Mouse (Mus musculus): ENCODE measurements around the gene Gm37240. TPM values are rescaled to one million over a fixed set of nuclear protein-coding genes. Genes with fewer than 3 reads are reported as not detected.

Gene Gm37240
- polyA plus RNA-seq, 1 experiment = 0.77 TPM

DNA sequence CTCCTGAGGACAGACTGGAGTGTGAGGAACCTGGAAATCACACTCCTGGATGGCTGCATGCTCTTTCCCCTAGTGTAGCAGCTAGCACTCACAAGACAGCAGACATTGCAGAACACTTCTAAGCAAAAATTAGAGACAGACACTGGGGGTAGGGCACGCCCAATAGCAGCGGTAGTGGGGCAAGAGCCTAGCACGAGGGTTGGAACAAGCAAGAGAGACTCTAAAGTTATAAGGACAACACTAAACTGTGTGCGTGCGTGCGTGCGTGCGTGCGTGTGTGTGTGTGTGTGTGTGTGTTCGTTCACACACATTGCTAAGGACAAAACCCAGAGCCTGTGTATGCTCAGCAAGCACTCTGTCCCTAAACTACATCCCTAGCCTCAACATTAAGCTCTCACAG lies 1386.8 kb downstream of the Gm37240 start:
- Histone ChIP-seq H3K27ac (ENCODE audit: insufficient read depth, low read length) (peak overlapping the region; percentile 34; the same call in 1 of the 2 replicates), H3K4me1 (ENCODE audit: control insufficient read depth, insufficient read depth, low read length) (no peaks in the 10 kb centered on the region), H3K27me3 (ENCODE audit: control insufficient read depth, insufficient read depth, low read length) (no peaks in the 10 kb centered on the region), H3K4me3 (replicated peaks; ENCODE audit: insufficient read depth, low read depth, low read length) (no peak overlapping the region)
- DNase-seq = no peak
- TF ChIP-seq POLR2A (IDR thresholded peaks at IDR 0.05; ENCODE audit: borderline replicate concordance, insufficient read depth, low read length) (no peak), CTCF (IDR thresholded peaks at IDR 0.05; ENCODE audit: borderline replicate concordance, insufficient read depth, low read depth, low read length) (no peak)
- WGBS = 83% methylated on average over 10 of the region's 10 CpGs

DNA sequence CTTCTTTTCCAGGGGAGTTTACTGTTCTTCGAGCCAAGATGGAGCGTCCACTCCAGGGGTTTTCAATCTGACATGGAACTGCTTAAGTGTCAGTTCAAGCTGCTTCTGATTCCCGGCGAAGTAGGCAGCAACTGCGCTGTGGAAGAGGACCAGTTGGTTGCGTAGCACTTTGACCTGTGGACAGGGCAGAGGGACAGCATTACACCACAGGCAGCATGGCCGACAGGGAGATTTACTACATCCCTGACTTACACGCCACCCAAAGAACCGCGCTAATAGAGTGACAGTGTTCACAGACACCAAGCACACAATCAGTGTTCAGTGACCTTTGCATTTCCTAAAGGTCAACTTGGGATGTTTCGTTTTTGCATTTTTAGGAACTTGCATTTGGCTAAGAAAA lies 1389.6 kb downstream of the Gm37240 start:
- Histone ChIP-seq H3K4me3 (replicated peaks; ENCODE audit: insufficient read depth, low read depth, low read length) (no peak overlapping the region), H3K27me3 (ENCODE audit: control insufficient read depth, insufficient read depth, low read length) (no peaks in the 10 kb centered on the region), H3K27ac (ENCODE audit: insufficient read depth, low read length) (no peak overlapping the region), H3K4me1 (ENCODE audit: control insufficient read depth, insufficient read depth, low read length) (no peaks in the 10 kb centered on the region)
- DNase-seq = no peak
- TF ChIP-seq POLR2A (IDR thresholded peaks at IDR 0.05; ENCODE audit: borderline replicate concordance, insufficient read depth, low read length) (no peak), CTCF (IDR thresholded peaks at IDR 0.05; ENCODE audit: borderline replicate concordance, insufficient read depth, low read depth, low read length) (no peak)
- 84% methylated on average over 11 of the region's 11 CpGs for WGBS

DNA sequence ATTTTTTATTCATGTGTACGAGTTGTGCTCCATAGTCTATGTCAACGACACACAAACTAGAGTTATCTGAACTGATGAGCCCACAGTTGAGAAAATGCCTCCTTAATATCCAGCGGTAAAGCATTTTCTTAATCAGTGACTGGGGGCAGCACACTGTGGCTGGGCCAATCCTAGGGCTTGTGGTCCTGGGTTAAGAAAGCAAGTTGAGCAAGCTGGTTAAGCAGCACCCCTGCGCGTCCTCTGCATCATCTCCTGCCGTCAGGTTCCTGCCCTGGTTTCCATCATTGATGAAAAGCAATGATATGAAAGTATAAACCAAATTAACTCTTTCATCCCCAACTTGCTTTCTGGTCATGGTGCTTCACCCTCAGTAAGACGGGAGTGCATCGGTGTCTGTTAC lies 1394.7 kb downstream of the Gm37240 start:
- TF ChIP-seq POLR2A (IDR thresholded peaks at IDR 0.05; ENCODE audit: borderline replicate concordance, insufficient read depth, low read length) = no peak
- TF ChIP-seq CTCF (IDR thresholded peaks at IDR 0.05; ENCODE audit: borderline replicate concordance, insufficient read depth, low read depth, low read length) = no peak
- no peaks in the 10 kb centered on the region for H3K27me3 ChIP-seq (ENCODE audit: control insufficient read depth, insufficient read depth, low read length)
- no peak overlapping the region for H3K27ac ChIP-seq (ENCODE audit: insufficient read depth, low read length)
- H3K4me1 ChIP-seq (ENCODE audit: control insufficient read depth, insufficient read depth, low read length) = no peaks in the 10 kb centered on the region
- no peak overlapping the region for H3K4me3 ChIP-seq (replicated peaks; ENCODE audit: insufficient read depth, low read depth, low read length)
- 96% methylated on average over 8 of the region's 8 CpGs for WGBS
- DNase-seq = no peak

DNA sequence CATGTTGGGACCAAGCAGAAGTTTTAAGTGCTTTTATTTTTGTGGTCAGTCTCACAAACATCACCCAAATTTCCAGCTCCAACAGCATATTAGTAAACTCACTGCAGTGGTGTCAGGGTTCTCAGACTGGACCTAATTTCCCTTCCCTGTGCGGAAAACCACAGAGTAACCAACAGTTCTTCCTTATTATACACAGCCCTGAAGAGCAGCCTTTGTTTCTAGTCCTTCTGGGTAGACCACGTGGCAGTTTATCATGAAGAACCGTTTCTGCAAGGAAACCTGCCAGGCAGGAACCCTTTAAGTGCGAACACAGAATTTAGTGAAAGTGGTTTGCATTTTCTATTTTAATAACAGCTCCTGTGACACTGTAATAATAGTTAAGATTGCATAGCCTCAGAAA lies 1395.2 kb downstream of the Gm37240 start:
- no peak for TF ChIP-seq CTCF (IDR thresholded peaks at IDR 0.05; ENCODE audit: borderline replicate concordance, insufficient read depth, low read depth, low read length)
- no peak for TF ChIP-seq POLR2A (IDR thresholded peaks at IDR 0.05; ENCODE audit: borderline replicate concordance, insufficient read depth, low read length)
- Histone ChIP-seq H3K27me3 (ENCODE audit: control insufficient read depth, insufficient read depth, low read length) (no peaks in the 10 kb centered on the region), H3K4me3 (replicated peaks; ENCODE audit: insufficient read depth, low read depth, low read length) (no peak overlapping the region), H3K27ac (ENCODE audit: insufficient read depth, low read length) (no peak overlapping the region), H3K4me1 (ENCODE audit: control insufficient read depth, insufficient read depth, low read length) (no peaks in the 10 kb centered on the region)
- DNase-seq = no peak
- WGBS = 83% methylated on average over 4 of the region's 4 CpGs

DNA sequence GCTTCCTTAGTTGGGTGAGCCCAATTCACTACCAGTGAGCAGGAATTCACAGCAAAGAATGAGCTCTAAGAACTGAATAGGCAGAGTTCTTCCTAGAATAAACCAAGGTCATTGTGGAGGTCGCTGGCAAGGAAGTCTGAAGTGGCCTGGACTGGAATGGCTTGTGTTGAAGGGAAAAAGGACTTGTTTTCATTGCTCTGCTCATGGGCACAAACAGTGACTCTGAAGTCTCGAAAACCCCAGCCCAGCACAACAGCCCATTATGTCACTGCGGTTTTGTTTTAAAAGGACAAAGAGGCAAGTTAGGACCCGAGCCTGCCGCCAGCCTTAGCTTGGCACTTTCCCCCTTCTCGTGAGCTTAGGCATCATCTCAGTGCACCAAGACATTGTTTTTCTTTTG lies 1398.6 kb downstream of the Gm37240 start:
- no peaks in the 10 kb centered on the region for H3K4me1 ChIP-seq (ENCODE audit: control insufficient read depth, insufficient read depth, low read length)
- WGBS = 60% methylated on average over 6 of the region's 6 CpGs
- no peaks in the 10 kb centered on the region for H3K27me3 ChIP-seq (ENCODE audit: control insufficient read depth, insufficient read depth, low read length)
- H3K27ac ChIP-seq (ENCODE audit: insufficient read depth, low read length) = peak overlapping the region; percentile 63; the same call in 1 of the 2 replicates
- DNase-seq = peak in 1 of 2 experiments; percentile 28
- TF ChIP-seq CTCF (IDR thresholded peaks at IDR 0.05; ENCODE audit: borderline replicate concordance, insufficient read depth, low read depth, low read length) (no peak), POLR2A (IDR thresholded peaks at IDR 0.05; ENCODE audit: borderline replicate concordance, insufficient read depth, low read length) (no peak)
- H3K4me3 ChIP-seq (replicated peaks; ENCODE audit: insufficient read depth, low read depth, low read length) = no peak overlapping the region

DNA sequence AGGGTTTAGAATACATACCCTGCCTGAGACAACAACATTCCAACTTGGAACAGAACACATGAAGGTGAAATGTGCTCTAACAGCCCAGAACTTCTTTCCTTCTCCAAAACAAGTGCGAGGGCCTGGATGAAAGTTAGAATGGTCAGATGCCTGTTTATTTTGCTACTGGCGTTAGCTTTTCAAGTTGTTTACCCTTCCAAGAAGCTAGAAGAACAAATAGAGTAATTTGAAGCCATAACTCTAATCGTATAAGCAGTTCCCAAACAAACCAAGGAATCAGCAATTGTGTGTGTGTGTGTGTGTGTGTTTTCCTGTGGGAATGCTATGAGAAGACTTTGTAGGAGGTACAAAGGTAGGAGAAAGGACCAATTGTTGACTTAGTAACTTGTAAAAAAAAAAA lies 1402.4 kb downstream of the Gm37240 start:
- 90% methylated on average over 3 of the region's 3 CpGs for WGBS
- Histone ChIP-seq H3K27me3 (ENCODE audit: control insufficient read depth, insufficient read depth, low read length) (no peaks in the 10 kb centered on the region), H3K4me1 (ENCODE audit: control insufficient read depth, insufficient read depth, low read length) (0 out of 2 replicates have a peak, but pooled peaks cover 3% of the 10 kb centered on the region), H3K4me3 (replicated peaks; ENCODE audit: insufficient read depth, low read depth, low read length) (no peak overlapping the region), H3K27ac (ENCODE audit: insufficient read depth, low read length) (no peak overlapping the region)
- DNase-seq = no peak
- TF ChIP-seq POLR2A (IDR thresholded peaks at IDR 0.05; ENCODE audit: borderline replicate concordance, insufficient read depth, low read length) = no peak
- TF ChIP-seq CTCF (IDR thresholded peaks at IDR 0.05; ENCODE audit: borderline replicate concordance, insufficient read depth, low read depth, low read length) = no peak

DNA sequence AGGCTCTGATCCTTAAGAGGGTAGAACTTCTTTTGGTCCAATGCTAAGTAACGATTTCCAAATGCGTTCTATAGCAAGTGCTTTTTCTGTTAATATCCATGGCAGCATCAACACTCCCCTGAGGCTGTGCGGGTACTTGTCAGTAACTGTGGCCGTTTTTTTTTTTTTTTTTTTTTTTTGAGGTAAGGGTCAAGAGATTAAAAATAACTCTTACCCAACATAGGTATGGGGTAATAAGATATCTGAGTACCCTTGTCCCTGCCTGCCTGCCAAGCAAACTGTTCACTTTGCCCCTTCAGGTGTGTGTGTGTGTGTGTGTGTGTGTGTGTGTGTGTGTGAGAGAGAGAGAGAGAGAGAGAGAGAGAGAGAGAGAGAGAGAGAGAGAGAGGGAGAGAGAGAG lies 1403.0 kb downstream of the Gm37240 start:
- no peak overlapping the region for H3K27ac ChIP-seq (ENCODE audit: insufficient read depth, low read length)
- no peak overlapping the region for H3K4me3 ChIP-seq (replicated peaks; ENCODE audit: insufficient read depth, low read depth, low read length)
- H3K4me1 ChIP-seq (ENCODE audit: control insufficient read depth, insufficient read depth, low read length) = 0 out of 2 replicates have a peak, but pooled peaks cover 3% of the 10 kb centered on the region
- DNase-seq = no peak
- WGBS = 72% methylated on average over 4 of the region's 4 CpGs
- TF ChIP-seq POLR2A (IDR thresholded peaks at IDR 0.05; ENCODE audit: borderline replicate concordance, insufficient read depth, low read length) (no peak), CTCF (IDR thresholded peaks at IDR 0.05; ENCODE audit: borderline replicate concordance, insufficient read depth, low read depth, low read length) (no peak)
- no peaks in the 10 kb centered on the region for H3K27me3 ChIP-seq (ENCODE audit: control insufficient read depth, insufficient read depth, low read length)

DNA sequence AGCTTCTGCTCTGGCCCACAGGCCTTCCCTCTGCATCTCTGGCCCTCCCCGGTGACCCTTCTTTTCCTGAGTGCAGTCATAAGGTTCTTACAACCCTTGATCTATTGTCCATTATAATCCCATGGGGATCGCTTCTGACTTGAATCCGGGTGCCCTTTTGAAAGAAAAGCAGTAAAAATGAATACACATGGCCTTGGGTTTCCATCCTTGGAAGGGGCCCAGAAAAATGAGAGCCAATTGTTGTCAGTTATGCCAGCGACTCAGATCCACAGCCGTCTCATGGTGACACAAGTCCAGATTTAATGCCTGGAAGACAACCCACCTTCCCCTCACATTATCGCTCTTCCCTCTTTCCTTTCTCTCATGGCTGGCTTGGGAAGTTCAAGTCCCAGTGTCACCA lies 1405.2 kb downstream of the Gm37240 start:
- H3K27me3 ChIP-seq (ENCODE audit: control insufficient read depth, insufficient read depth, low read length) = no peaks in the 10 kb centered on the region
- DNase-seq = no peak
- no peak overlapping the region for H3K27ac ChIP-seq (ENCODE audit: insufficient read depth, low read length)
- 69% methylated on average over 6 of the region's 6 CpGs for WGBS
- H3K4me1 ChIP-seq (ENCODE audit: control insufficient read depth, insufficient read depth, low read length) = 0 out of 2 replicates have a peak, but pooled peaks cover 3% of the 10 kb centered on the region
- TF ChIP-seq POLR2A (IDR thresholded peaks at IDR 0.05; ENCODE audit: borderline replicate concordance, insufficient read depth, low read length) = no peak
- TF ChIP-seq CTCF (IDR thresholded peaks at IDR 0.05; ENCODE audit: borderline replicate concordance, insufficient read depth, low read depth, low read length) = no peak
- no peak overlapping the region for H3K4me3 ChIP-seq (replicated peaks; ENCODE audit: insufficient read depth, low read depth, low read length)
